Mouse (Mus musculus) right cerebral cortex, postnatal 10 days (tissue): Measurements from ENCODE around the gene Ddx41.
"Not testable (repeated sequence)": the region's sequence is repeated elsewhere in the genome, so short reads cannot be mapped to it uniquely, and the experiment has no call there.

Experiments used
- DNase-seq, 2 experiments: peaks; one replicate each; pipeline ENCODE4 v3.0.0; 2021; ENCODE audit warnings: low spot score in 2 of 2

Ddx41 gene

DNA sequence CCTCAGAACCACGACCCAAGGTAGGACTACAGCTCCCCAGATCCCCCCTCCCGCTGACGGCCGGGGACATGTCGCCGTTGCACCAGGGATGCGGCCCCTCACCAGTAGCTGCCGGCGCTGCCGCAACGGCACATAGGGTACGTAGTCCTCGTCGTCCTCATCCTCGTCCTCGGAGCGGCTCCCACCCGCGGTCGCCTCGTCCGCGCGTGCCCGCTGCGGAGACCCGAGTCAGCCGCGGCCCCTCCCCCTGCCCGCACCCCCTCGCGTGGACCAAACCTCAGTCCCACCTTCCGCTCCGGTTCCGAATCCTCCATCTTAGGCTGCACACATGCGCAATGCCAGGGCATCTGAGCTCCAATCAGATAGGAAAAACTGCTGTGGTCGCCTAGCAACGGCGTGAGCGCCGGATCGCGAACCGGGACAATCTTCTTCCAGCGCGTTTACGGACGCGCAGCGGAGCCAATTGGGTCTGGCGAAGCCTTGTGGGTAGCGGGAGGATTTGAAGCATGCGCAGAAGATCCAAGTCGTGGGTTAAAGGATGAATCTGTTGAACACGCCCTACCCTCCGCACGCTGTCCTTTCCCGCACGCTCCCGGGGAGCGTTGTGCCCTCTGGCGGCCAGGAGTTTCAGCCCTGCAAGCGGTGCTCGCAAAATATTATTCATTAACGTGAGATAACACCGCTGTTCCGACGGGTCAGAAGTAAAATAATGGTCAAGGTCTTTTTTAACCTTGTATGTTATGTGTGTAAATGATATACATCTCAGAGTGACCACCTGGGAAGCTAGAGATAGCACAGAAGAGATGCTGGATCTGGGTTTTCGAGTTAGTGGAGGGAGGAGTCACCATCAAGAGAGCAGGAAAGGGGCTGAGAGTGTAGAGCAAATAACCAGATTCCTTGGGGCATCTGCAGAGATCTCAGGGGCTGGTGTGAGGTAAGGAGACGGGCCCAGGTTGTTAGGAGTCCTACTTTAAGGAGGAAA, at the start of gene Ddx41:
TSS of gene Ddx41 (minus strand) at position 465 of the 982 bp plus-strand sequence.
- peak; percentile 100 for DNase-seq

DNA sequence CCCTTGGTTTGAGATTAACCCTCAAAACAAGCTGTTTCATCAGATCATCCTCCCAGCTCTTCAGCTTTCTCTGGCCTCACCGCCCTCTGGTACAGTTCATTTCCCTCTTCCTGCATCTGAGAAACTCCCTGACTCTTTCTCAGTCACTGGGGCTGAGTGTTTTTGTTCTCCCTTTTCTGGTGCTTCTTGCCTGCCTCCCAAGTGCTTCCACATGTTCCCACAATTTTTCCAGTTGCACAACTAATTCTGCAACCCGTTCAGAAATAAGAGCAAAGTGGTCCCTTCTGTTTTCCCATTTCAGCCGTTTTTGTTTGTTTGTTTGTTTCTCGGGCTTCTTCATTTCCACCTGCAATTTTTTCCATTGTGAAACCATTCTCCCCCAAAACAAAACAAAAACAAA, 41.6 kb upstream of the Ddx41 start:
- DNase-seq: no peak

DNA sequence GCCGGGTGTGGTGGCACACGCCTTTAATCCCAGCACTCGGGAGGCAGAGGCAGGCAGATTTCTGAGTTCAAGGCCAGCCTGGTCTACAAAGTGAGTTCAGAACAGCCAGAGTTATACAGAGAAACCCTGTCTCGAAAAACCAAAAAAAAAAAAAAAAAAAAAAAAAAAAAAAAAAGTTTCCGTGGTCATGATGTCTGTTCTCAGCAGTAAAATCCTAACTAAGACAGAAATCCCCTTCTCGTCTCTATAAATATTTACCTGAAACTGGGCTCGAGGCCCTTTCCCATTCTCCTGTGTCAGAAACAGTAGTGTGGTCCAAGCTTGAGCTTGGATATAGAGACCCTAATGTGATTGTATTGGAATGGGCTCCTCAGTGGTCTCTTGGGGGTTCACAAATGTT, 40.4 kb upstream of the Ddx41 start:
- not testable (repeated sequence) for DNase-seq

DNA sequence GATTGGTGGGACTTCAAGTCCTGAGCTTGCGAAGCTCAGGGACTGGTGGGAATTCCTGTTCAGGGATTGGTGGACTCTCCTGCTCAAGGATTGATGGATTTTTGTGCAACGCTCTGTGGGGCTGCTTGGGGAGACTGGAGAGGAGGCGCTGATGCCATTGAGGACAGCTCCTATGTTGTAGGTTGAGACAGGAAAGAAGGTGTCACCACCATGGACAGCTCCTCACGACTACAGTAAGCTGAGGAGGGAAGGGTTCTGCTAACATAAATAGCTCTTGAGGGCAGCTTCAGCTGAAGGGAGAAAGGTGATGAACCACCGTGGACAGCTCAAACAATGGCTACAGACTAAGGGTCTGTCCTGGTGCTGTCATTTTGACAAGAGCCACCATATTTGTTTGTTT, 39.5 kb upstream of the Ddx41 start:
- no peak for DNase-seq

DNA sequence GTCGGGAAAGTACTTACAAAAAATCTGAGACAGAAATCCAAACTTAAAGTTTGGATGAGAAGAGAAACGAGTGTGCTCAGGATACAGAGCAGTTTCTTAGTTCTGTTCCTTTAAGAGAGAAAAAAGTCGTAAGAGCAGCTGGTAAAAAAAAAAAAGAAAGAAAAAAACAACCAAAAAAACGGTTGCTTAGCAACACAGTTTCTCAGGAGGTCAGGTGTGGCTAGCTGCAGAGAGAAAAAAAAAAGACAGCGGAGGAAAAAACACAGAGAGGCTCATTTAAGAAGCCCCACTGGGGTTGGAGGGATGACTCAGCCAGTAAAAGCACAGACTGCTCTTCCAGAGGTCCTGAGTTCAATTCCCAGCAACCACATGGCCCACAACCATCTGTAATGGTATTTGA, 37.9 kb upstream of the Ddx41 start:
- no peak for DNase-seq

DNA sequence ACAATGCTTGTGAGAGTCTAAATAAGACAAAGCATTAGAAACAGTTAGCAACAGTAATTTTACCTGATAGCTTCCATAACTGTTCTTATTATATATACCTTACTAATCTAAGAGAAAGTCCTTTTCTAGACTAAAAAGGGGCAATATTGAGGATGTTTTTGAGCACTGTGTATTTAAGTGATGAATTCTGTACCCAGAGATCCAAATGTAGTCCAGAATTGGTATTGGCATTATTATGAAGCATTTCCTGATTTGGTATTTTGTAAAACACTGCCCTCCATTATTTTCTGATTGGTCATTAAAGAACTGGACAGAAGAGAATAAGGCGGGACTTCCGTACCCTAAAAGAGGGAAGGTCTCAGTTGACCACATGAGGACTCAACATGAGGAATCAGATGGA, 37.0 kb upstream of the Ddx41 start, which contains the start of gene Tmed9:
TSS of gene Tmed9 (plus strand) at position 301 of the 400 bp plus-strand sequence.
- DNase-seq: no peak

DNA sequence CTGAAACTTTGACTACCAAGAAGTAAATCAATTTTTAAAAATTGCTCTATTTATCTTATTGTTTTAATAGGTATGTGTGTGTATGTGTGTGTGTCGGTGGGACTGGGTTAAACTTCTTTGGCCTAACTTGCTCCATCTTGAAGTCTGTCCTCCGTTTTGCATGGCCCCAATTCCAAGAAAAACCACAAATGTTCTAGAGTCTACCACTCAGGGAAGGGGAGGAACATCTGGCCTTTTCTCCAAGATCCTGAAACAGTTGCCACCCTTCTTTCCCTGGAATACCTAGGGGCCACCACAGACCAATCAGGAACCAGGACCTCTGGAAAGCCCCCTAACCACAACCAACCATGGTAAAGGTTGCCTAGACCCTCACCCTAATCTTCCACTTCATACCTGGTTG, 35.5 kb upstream of the Ddx41 start:
- DNase-seq: no peak

DNA sequence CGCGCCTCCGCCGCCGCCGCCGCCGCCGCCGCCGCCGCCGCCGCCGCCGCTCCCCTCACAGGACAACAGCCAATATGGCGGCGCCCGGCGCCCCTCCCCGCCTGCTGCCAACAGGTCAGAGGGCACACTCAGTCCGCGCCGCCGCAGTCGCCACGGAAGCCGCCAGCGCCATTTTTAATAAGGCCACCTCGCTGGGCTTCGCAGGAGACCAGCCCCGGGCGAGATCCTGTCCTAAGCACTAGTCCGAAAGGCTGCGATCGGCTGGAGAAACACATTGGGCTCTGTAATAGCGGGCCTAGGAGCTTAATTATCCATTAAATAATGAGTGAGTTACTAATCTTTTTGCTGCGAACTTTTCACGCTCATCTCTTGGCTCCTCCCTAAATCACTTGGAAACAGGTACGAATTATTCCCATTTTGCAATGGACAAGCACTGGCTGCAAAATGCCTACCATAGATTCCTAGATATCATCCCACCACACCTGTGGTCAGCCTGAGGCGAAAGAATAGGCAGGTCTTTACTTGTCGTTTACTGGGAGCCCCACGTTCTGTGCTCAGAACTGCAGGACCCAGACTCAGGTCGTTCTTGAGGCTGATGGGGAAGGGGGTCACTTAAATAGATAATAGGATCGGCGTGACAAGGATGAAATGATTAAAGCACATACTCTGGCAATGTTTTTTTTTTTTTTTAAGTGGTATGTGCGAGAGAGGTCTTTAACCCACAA, 34.7 kb upstream of the Ddx41 start, which contains the start of gene Fam193b:
TSS of gene Fam193b (minus strand) at position 94 of the 725 bp plus-strand sequence.
- peak; percentile 95 to 96 for DNase-seq

DNA sequence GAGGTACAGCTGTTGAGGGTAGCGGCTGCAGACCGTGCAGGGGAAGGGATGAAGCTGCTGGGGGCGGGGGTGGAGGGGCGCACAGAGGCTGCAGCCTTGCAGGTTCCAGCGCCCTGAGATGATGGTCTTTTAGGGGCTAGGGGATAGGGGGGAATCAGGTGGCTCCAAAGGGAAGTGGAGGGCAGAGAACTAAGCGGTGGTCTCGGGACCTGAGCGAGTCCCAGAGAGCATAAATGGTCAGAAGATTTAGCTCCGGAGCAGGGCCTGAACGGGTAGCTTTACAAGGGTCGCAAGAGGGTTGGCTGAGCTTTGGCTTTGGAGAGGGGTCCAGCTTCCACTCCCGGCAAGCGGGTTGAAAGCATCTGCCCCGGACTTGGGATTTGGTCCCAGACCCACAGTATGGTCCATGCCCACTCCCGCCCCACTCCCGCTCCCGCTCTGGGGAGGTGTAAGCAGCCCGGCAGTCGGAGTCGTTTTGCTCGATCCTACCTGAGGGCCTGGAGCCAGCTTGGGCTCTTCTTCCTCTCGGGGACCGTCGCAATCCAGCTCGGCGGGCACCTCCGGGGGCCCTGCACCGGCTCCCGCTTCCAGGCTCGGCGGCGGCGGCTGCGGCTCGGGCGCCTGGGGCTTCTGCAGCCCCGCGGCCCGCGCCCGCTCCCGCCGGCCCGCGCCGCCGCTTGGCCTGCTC, 34.0 kb upstream of the Ddx41 start:
- DNase-seq: peak; percentile 62 to 67

DNA sequence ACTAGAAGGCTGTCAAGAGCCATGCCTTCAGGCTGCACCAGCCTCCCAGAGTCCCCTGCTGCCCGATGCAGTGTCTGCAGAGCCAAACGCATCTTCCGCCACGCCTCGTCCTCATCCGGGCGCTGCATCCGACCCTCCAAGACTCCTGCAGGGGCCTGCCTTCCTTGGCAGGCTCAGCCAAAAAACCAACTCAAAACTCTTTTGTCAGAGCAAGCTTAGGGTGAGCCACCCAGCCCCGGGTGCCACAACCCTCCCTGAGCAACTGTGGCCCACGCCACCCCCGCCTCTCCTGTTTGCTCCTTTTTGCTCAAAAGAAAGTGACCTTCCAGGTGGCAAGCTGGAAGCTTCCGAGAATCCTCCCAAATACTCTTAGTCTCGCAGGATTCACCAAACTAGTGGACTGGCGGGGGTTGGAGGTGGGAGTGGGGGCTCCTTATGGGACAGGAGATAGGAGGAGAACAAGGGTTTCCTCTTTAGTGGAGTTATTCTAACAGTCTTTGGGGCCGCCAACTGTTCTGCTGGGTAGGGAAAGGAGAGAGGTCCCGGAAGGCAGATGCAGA, 33.3 kb upstream of the Ddx41 start:
- peak; percentile 57 to 69 for DNase-seq

DNA sequence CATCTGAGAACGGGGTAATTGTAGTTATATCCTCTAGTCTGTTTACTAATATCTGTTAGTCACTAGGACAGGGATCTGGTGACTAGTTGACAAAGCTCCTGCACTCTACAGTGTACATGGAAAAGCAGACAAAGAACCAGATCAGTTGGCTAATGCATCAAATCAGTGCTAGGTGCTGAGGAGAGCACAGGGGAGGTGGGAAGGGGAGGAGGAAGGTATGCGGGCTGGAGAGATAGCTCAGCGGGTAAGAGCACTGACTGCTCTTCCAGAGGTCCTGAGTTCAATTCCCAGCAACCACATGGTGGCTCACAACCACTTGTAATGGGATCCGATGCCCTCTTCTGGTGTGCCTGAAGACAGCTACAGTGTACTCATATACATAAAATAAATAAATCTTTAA, 32.1 kb upstream of the Ddx41 start:
- DNase-seq: not testable (repeated sequence)

DNA sequence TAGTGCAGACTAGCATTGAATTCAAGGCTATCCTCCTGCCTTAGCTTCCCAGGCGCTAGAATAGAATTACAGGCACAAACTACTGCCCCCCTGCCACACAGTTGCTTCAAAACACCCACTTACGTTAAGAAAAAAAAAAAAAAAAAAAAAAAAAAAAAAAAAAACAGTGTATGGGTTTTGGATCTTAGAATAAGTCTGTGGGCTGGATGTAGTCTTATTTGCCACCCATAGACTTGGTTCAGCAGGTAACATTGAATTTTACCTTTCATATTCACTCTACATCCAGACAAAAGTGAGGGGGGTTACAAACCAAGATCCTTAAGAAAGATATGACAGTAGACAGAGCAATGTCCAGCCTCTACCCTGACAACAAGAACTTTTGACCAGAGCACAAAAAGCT, 31.5 kb upstream of the Ddx41 start:
- DNase-seq: no peak

DNA sequence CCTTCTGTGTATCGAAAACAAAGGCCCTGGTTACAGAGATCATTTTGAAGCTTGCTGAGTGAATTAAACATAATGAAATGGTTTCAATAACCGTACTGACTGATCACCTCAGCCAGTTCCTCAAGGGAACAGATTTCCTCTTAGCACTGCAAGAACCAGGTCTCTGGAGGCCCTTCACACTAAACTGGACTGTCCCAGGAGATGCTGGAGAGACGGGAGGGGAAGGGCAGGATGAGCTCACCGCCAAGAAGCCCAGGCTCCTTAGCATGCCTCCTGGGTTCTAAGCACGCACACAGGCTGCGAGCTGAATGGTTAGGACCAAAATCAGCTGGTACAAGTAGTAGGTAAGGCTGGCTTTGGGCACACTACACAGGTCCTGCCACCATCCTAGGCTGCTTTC, 30.5 kb upstream of the Ddx41 start:
- no peak for DNase-seq

DNA sequence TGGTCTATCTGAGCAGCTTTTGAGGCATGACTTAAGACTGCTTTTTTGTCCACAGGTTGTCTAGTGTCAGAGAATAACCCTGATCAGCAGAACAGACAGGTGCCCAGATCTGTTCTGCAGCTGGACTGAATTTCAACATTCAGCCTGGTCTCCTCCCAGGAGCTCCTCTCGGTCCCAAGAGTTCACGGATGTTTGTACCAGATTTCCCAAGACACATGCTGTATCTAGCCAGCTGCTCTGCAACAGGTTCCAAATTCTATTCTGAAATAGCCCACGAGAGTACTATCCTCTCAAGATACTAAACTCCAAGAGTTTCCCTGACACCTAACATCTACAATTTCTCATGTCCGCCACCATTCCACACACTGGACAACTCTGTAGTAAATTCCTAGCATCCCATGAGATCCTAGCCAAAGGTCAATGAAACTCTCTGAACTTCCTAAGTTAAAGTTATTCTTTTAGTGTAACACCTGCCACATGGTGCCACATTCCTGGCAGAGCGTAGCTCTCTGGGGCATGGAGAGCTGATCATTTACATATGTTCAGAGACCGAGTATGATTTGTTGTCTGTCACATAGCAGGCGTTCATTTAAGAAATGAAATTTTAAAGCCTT, 26.9 kb upstream of the Ddx41 start:
- no peak for DNase-seq

DNA sequence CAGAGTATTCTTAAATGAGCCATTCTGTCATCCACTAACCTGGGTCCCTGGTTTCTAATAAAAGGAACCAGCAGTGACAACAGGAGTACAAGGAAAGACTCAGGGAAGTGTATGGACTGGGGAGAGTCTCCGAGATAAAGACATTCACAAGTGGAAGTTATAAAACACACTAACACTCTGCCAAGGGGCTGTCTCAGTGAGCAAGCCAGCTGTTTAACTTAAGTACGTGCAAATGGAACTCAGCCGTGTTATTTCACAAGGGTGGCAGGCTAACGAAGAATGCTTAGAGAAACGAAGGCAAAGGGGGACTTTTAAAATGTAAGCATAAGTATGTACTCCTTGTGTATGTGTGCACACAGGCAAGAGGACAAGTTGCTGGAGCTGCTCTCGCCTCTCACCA, 21.0 kb upstream of the Ddx41 start:
- no peak for DNase-seq

DNA sequence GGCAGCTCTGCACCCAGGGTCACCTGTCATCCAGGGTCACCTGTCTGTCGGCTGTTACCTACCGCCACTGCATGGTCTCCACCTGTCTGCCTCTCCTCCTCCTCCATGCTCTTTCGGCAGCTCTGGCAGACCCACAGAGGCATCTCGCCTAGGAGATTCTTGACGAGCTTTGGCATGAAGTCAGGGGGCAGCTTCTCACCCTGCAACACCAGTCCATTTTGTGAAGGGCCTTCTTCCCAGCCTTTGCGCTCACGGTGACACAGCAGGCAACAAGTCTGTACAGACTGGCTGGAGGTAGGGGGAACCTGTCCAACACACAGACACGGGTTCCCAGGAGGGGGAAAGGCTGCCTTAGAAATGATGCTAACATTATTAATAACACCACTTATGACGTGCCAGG, 19.5 kb upstream of the Ddx41 start:
- DNase-seq: no peak

DNA sequence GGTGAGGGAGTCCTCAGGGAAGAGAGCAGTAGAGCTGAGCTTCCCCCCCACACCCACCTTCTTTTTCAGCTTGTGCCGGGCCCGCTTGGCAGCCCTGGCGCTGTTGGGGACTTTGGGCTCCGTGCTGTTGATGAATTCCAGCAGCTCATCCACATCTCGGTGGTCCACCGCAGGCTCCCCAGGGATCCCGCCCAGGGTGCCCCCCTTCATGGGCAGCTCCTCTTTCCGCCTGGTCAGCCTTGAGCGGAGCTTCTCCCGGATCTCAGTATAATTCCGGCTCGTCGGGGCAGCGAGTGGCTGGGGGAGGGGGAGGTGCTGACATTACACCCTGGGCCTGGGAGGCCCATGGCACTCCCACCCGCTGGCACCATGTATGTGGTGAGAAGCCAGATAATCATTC, 12.6 kb upstream of the Ddx41 start:
- DNase-seq: no peak

DNA sequence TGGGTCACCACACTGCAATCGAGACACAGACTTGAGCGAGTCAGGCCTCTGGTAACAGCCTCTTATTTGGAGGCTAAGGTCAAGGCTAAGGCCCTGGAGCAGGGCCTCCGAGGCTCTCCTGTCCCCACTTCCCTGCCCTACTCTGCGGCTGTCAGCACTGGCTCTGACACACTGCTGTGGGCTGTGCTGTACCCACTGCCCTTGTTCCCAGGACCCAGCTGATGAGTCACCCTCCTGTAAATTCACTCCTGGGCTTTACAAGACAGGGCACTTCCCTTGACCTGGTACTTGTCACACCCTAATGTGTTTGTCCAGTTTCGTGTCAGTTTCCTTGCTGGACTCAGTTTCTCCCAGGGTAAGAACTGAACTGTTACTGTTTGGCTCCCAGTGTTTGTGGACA, 12.0 kb upstream of the Ddx41 start:
- no peak for DNase-seq

DNA sequence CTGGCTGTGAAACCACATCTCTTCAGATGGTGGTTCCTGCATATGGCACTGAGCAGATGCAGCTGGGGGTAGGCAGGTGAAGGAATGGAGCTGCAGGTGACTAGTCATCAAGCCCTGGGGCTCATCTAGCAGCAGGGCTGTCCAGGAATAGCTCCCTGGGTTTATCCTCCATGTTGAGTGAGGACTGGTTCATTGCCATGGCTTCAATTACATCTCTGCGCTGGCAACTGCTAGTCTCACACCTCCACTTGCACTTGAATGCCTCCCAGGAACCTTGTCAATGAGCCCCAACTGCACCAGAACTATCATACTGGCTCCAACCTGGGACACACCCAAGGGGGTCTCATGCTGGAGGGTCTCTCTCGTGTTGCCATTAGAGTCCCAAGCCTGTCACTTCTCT, 11.5 kb upstream of the Ddx41 start:
- no peak for DNase-seq

DNA sequence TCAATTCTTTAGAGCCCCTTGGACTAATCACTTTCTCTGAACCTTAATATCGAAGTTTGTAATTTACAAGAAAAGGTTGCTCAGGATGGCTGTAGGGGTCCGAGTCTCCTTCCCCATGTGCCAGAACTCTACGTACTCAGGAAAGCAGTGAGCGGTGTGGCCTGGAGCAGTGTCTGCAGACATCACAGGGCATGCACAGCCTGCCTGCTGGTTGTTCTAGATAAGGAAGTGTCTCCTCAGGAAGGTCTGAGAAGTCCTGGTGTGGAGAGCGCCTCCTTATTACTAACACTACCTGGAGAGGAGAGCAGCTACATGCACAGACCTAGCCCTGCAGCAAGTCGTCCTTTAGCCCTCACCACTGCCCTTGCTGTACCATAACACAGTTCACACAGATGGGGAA, 8.3 kb upstream of the Ddx41 start:
- no peak for DNase-seq

DNA sequence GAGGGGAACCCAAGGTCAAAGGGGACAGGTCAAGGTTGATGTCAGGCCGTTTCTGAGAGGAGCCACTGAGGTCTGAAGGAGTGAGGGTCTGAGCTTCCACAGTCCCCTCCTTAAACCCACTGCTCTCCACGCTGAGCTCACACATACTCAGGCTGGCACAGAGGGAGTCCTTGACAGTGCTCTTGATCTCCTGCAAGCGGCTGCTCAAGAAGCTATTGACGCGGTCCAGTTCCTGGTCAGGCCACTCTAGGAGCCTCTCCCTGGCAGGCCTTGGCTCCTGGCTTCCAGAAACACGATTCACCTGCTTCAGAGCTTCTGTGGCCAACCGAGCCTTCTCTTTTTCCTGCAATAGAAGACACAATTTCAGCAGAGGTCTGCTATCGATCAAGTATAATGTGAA, 7.0 kb upstream of the Ddx41 start:
- DNase-seq: no peak
